Mouse (Mus musculus) liver, adult 2 months (tissue): ENCODE results near the gene Ero1lb. TPM values are rescaled to one million over a fixed set of nuclear protein-coding genes. Genes with fewer than 3 reads are reported as not detected.
"Not testable (repeated sequence)": the region's sequence is repeated elsewhere in the genome, so short reads cannot be mapped to it uniquely, and the experiment has no call there.

Experiments
- DNase-seq: peaks from one replicate; pipeline ENCODE4 v3.0.0-alpha.2; 2011; ENCODE audit warnings: low read depth, low spot score; ENCODE audit errors: extremely low read depth
- H3K27ac ChIP-seq: fragments of 200-500 bp; replicated peaks from 2 replicates; pipeline ENCODE4 v1.5.1; 2012; ENCODE audit warnings: low read depth, mild to moderate bottlenecking, control low read depth, inconsistent platforms, low read length; ENCODE audit not compliant: insufficient read depth
- H3K27me3 ChIP-seq: fragments of 200-500 bp; 2 replicates; pipeline ENCODE4 v1.6.1; 2012; ENCODE audit warnings: mild to moderate bottlenecking, moderate library complexity, low read length, inconsistent platforms; ENCODE audit not compliant: control insufficient read depth, insufficient read depth
- H3K36me3 ChIP-seq: fragments of 200-500 bp; 2 replicates; pipeline ENCODE4 v1.6.1; 2012; ENCODE audit warnings: low read length, inconsistent platforms; ENCODE audit not compliant: control insufficient read depth, insufficient read depth
- H3K4me1 ChIP-seq: fragments of 200-500 bp; 2 replicates; pipeline ENCODE4 v1.6.1; 2011; ENCODE audit warnings: low read length; ENCODE audit not compliant: control insufficient read depth, insufficient read depth
- H3K4me3 ChIP-seq: fragments of 200-500 bp; 2 replicates; pipeline ENCODE4 v1.5.1; 2011; ENCODE audit warnings: low read depth, mild to moderate bottlenecking, control low read depth, low read length, moderate library complexity; ENCODE audit not compliant: insufficient read depth
- H3K79me2 ChIP-seq: fragments of 200-500 bp; 2 replicates; pipeline ENCODE4 v1.6.1; 2012; ENCODE audit warnings: inconsistent platforms, mild to moderate bottlenecking, low read length, moderate library complexity; ENCODE audit not compliant: control insufficient read depth, insufficient read depth
- H3K9ac ChIP-seq: fragments of 200-500 bp; 2 replicates; pipeline ENCODE4 v1.6.1; 2012; ENCODE audit warnings: low read depth, mild to moderate bottlenecking, control low read depth, inconsistent platforms, low read length
- WGBS: fragments of 180-500 bp; shearing (Covaris S2); methylation state at CpG from one replicate; pipeline ENCODE4 v1.1.7; 2018; 5-methylcytosine and 5-hydroxymethylcytosine counted together
- polyA plus RNA-seq: library from polyadenylated mRNA; depleted of rRNA; stranded (reverse); fragments of >200 nt; gene quantifications from 2 replicates; pipeline ENCODE4 v1.2.3, GENCODE M21; 2012; rRNA removed
- total RNA-seq: library from RNA; depleted of rRNA; stranded (reverse); fragments of >200 nt; gene quantifications from 2 replicates; pipeline ENCODE4 v1.2.3, GENCODE M21; 2014; rRNA removed

Gene Ero1lb
- total and polyA plus RNA-seq, 2 experiments, result 13.2 to 36.0 TPM

GRCm38 (mm10) chr13:12634941-12635588 lies 69.4 kb downstream of the Ero1lb start:
- not testable (repeated sequence) for H3K9ac ChIP-seq, H3K79me2 ChIP-seq, H3K4me1 ChIP-seq, H3K36me3 ChIP-seq, H3K4me3 ChIP-seq, H3K27me3 ChIP-seq, DNase-seq, H3K27ac ChIP-seq
- WGBS, result 78% methylated on average over 1 of the region's 6 CpGs

GRCm38 (mm10) chr13:12642795-12643194 lies 77.1 kb downstream of the Ero1lb start:
- H3K4me3 ChIP-seq, H3K36me3 ChIP-seq, H3K4me1 ChIP-seq, DNase-seq, H3K27ac ChIP-seq, H3K27me3 ChIP-seq, H3K79me2 ChIP-seq, H3K9ac ChIP-seq: not testable (repeated sequence)
- WGBS, result 97% methylated on average over 3 of the region's 4 CpGs

GRCm38 (mm10) chr13:12646676-12647075 lies 81.0 kb downstream of the Ero1lb start:
- H3K9ac ChIP-seq, H3K36me3 ChIP-seq, H3K4me3 ChIP-seq, H3K27me3 ChIP-seq, H3K79me2 ChIP-seq, H3K27ac ChIP-seq, H3K4me1 ChIP-seq, DNase-seq: not testable (repeated sequence)
- 76% methylated on average over 5 of the region's 5 CpGs for WGBS

GRCm38 (mm10) chr13:12650020-12650876 lies 84.6 kb downstream of the Ero1lb start:
- not testable (repeated sequence) for H3K4me1 ChIP-seq, H3K79me2 ChIP-seq, H3K36me3 ChIP-seq, DNase-seq, H3K27me3 ChIP-seq, H3K27ac ChIP-seq
- WGBS, result under 1% methylated on average over 62 of the region's 79 CpGs
- Histone ChIP-seq H3K9ac (peak overlapping the region; percentile 67), H3K4me3 (peak overlapping the region; percentile 66)

- not testable (repeated sequence) for H3K4me1 ChIP-seq, H3K79me2 ChIP-seq, H3K27me3 ChIP-seq, H3K36me3 ChIP-seq, H3K27ac ChIP-seq, DNase-seq, H3K9ac ChIP-seq
- WGBS, result 1% methylated on average over 13 of the region's 13 CpGs
- peak overlapping the region; percentile 30; the same call in 1 of the 2 replicates for H3K4me3 ChIP-seq
Measured at GRCm38 (mm10) chr13:12650877-12651176, 85.2 kb downstream of the Ero1lb start.

Other genes starting within 250 kb of the Ero1lb start
- gene Actn2, start 225.1 kb upstream of the Ero1lb start, total RNA-seq, result 1.2 TPM in 1 of 2 replicates, not detected in the other
- gene Actn2, start 225.1 kb upstream of the Ero1lb start, polyA plus RNA-seq, result 0.06 and 0.47 TPM in 2 replicates
- gene Heatr1, start 170.8 kb upstream of the Ero1lb start, total RNA-seq, result 14.5 and 16.1 TPM in 2 replicates
- gene Heatr1, start 170.8 kb upstream of the Ero1lb start, polyA plus RNA-seq, result 6.2 and 12.8 TPM in 2 replicates
- gene Lgals8, start 100.9 kb upstream of the Ero1lb start, total RNA-seq, result 134 and 180 TPM in 2 replicates
- 44.7 and 51.6 TPM in 2 replicates for gene Lgals8, start 100.9 kb upstream of the Ero1lb start, polyA plus RNA-seq
- 0.09 and 0.13 TPM in 2 replicates for gene Edaradd, start 45.4 kb upstream of the Ero1lb start, total RNA-seq
- gene Edaradd, start 45.4 kb upstream of the Ero1lb start, polyA plus RNA-seq, result 0.07 TPM in 1 of 2 replicates, not detected in the other
- not detected in 2 replicates for gene Prl2c3, start 234.2 kb downstream of the Ero1lb start, total RNA-seq
- not detected in 2 replicates for gene Prl2c3, start 234.2 kb downstream of the Ero1lb start, polyA plus RNA-seq